ENCODE assay signal across 31 mouse cellular contexts in the genomic region with DNA sequence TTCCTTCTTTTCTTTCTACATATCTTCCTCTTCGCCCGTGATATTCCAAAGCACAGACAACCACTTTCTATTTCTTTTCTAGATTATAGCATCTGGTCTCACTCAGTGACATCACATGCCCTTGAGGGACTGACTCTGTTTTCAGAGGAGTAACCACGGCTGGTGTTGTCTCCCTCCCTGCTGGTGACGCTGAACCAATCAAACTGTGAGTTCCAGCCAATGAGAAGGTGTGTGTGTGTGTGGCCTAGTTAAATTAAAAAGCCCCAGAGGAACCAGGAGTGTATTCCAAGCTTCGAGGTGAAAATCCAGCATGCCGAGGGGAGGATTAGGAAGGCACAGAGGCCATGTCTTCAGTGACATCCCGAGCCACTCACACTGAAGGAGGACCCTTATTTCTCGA. TPM values are rescaled to one million over a fixed set of nuclear protein-coding genes. Genes with fewer than 3 reads are reported as not detected.
DNase-seq lines count a peak whose midpoint lies in the region; ATAC-seq and TF ChIP-seq lines count a peak whose summit lies in the region.
"Had no signal": no experiment of that assay in that cellular context is flagged by ENCODE, and none has a peak within 500 bp of the region (broad histone marks: within the 10 kb centered on the region; RNA-seq: fewer than 3 reads in every experiment).

No protein-coding gene starts in this region.

- no peaks in the 10 kb centered on the region for H3K36me3 ChIP-seq in forebrain, embryonic 11.5 days (ENCODE audit: control insufficient read depth, insufficient read depth, low read length)
- H3K36me3 ChIP-seq in forebrain, embryonic 12.5 days (replicated peaks) = no peaks in the 10 kb centered on the region
- no peaks in the 10 kb centered on the region for H3K36me3 ChIP-seq in heart, postnatal 0 days (replicated peaks; ENCODE audit: control insufficient read depth, insufficient read depth, low read length)
- H3K36me3 ChIP-seq in heart, adult 2 months (ENCODE audit: control insufficient read depth, insufficient read depth, low read length) = no peaks in the 10 kb centered on the region
- no peaks in the 10 kb centered on the region for H3K36me3 ChIP-seq in lung, postnatal 0 days (ENCODE audit: insufficient read depth, low read length)
- H3K36me3 ChIP-seq: embryonic facial prominence, embryonic 15.5 days; G1E; hindbrain, embryonic 15.5 days; midbrain, embryonic 10.5 days had no signal

- no peaks in the 10 kb centered on the region for H3K79me2 ChIP-seq in heart, adult 2 months (replicated peaks; ENCODE audit: control insufficient read depth, insufficient read depth, low read length)

- TF ChIP-seq EP300 in heart, postnatal 0 days (IDR thresholded peaks at IDR 0.05; ENCODE audit: low read depth) = no peak
- no peak for TF ChIP-seq EP300 in heart, adult 2 months (IDR thresholded peaks at IDR 0.05; ENCODE audit: insufficient read depth, low read depth, low read length)
- TF ChIP-seq EP300 in lung, postnatal 0 days (IDR thresholded peaks at IDR 0.05) = no peak

- no peak overlapping the region for H3K4me2 ChIP-seq in forebrain, embryonic 11.5 days (ENCODE audit: low read depth, low read length, severe bottlenecking)
- no peak overlapping the region for H3K4me2 ChIP-seq in forebrain, embryonic 12.5 days
- H3K4me2 ChIP-seq in heart, postnatal 0 days (ENCODE audit: low read depth, low read length) = no peak overlapping the region
- H3K4me2 ChIP-seq in lung, postnatal 0 days (replicated peaks; ENCODE audit: low read depth, low read length) = no peak overlapping the region
- H3K4me2 ChIP-seq: embryonic facial prominence, embryonic 15.5 days; hindbrain, embryonic 15.5 days had no signal

- no peak overlapping the region for H3K4me3 ChIP-seq in forebrain, embryonic 11.5 days (ENCODE audit: low read depth, low read length)
- no peak overlapping the region for H3K4me3 ChIP-seq in forebrain, embryonic 12.5 days (replicated peaks)
- H3K4me3 ChIP-seq in heart, postnatal 0 days (ENCODE audit: low read depth, low read length) = no peak overlapping the region
- no peak overlapping the region for H3K4me3 ChIP-seq in heart, adult 2 months
- H3K4me3 ChIP-seq in lung, postnatal 0 days (ENCODE audit: low read depth, low read length) = no peak overlapping the region
- H3K4me3 ChIP-seq: embryonic facial prominence, embryonic 15.5 days; hindbrain, embryonic 15.5 days; midbrain, embryonic 10.5 days had no signal

- no peaks in the 10 kb centered on the region for H3K27me3 ChIP-seq in forebrain, embryonic 11.5 days (ENCODE audit: control insufficient read depth, insufficient read depth, low read length)
- no peaks in the 10 kb centered on the region for H3K27me3 ChIP-seq in forebrain, embryonic 12.5 days
- no peaks in the 10 kb centered on the region for H3K27me3 ChIP-seq in heart, postnatal 0 days (ENCODE audit: control insufficient read depth, insufficient read depth, low read length)
- H3K27me3 ChIP-seq in heart, adult 2 months (ENCODE audit: control insufficient read depth, insufficient read depth, low read length) = no peaks in the 10 kb centered on the region
- H3K27me3 ChIP-seq in lung, postnatal 0 days (replicated peaks; ENCODE audit: insufficient read depth, low read length) = no peaks in the 10 kb centered on the region
- H3K27me3 ChIP-seq: CH12.LX; embryonic facial prominence, embryonic 15.5 days; hindbrain, embryonic 15.5 days had no signal

- no peak overlapping the region for H3K9ac ChIP-seq in forebrain, embryonic 11.5 days (ENCODE audit: low read length)
- no peak overlapping the region for H3K9ac ChIP-seq in forebrain, embryonic 12.5 days
- H3K9ac ChIP-seq in heart, postnatal 0 days (replicated peaks; ENCODE audit: low read depth, low read length) = no peak overlapping the region
- H3K9ac ChIP-seq in heart, adult 2 months (ENCODE audit: low read depth, low read length) = no peak overlapping the region
- no peak overlapping the region for H3K9ac ChIP-seq in lung, postnatal 0 days (replicated peaks; ENCODE audit: low read depth)
- H3K9ac ChIP-seq: embryonic facial prominence, embryonic 15.5 days; hindbrain, embryonic 15.5 days had no signal

- no peak overlapping the region for H3K27ac ChIP-seq in forebrain, embryonic 11.5 days (ENCODE audit: low read depth, low read length)
- H3K27ac ChIP-seq in forebrain, embryonic 12.5 days = no peak overlapping the region
- no peak overlapping the region for H3K27ac ChIP-seq in heart, postnatal 0 days (ENCODE audit: low read depth)
- no peak overlapping the region for H3K27ac ChIP-seq in heart, adult 2 months
- H3K27ac ChIP-seq in lung, postnatal 0 days (ENCODE audit: low read length) = no peak overlapping the region
- H3K27ac ChIP-seq: embryonic facial prominence, embryonic 15.5 days; hindbrain, embryonic 15.5 days; macrophage; midbrain, embryonic 10.5 days had no signal

- 39% methylated on average over 8 of the region's 8 CpGs for WGBS in forebrain, embryonic 11.5 days
- WGBS in forebrain, embryonic 12.5 days = 40% methylated on average over 8 of the region's 8 CpGs
- WGBS in heart, postnatal 0 days = 44% methylated on average over 8 of the region's 8 CpGs
- WGBS in heart, adult 2 months = 50% methylated on average over 8 of the region's 8 CpGs
- WGBS in lung, postnatal 0 days = 43% methylated on average over 8 of the region's 8 CpGs

- intact Hi-C loops in heart, adult 2 months (cut with DNase I) = no loop called here

- ATAC-seq in forebrain, embryonic 11.5 days (replicated peaks; ENCODE audit: low FRiP score) = peak; percentile 53; the same call in 1 of the 2 replicates
- no peak for ATAC-seq in forebrain, embryonic 12.5 days (ENCODE audit: low FRiP score)
- peak; percentile 55 for ATAC-seq in heart, postnatal 0 days (ENCODE audit: insufficient read depth, low read depth)
- ATAC-seq in lung, postnatal 0 days = no peak
- ATAC-seq: intestine, embryonic 16.5 days had no signal

- peak; percentile 52 for DNase-seq in forebrain, embryonic 11.5 days (ENCODE audit: low spot score)
- no peak for DNase-seq in heart, postnatal 0 days (ENCODE audit: low spot score)
- DNase-seq in heart, adult 2 months = no peak
- peak; percentile 67 for DNase-seq in retina, postnatal 1 day
- no peak for DNase-seq in retina, embryonic 14.5 days (ENCODE audit: low spot score)
- DNase-seq in lung, postnatal 0 days (ENCODE audit: low spot score) = no peak
- DNase-seq: adrenal gland, adult 2 months; B cell, adult 2 months; cerebellum, adult 9-10 months; gastrocnemius, postnatal 25 days; heart, postnatal 10 days; kidney, adult 9 months; kidney, postnatal 14 days; layer of hippocampus, postnatal 36 days; right cerebral cortex, postnatal 25 days; spleen, adult 18-20 months had no signal

- no peak for TF ChIP-seq POLR2A in heart, adult 2 months (IDR thresholded peaks at IDR 0.05; ENCODE audit: insufficient read depth, low read depth, low read length)

- H3K9me3 ChIP-seq in forebrain, embryonic 11.5 days (ENCODE audit: control insufficient read depth, low read length) = no peaks in the 10 kb centered on the region
- no peaks in the 10 kb centered on the region for H3K9me3 ChIP-seq in forebrain, embryonic 12.5 days
- H3K9me3 ChIP-seq in heart, postnatal 0 days (replicated peaks; ENCODE audit: control insufficient read depth, low read length) = no peaks in the 10 kb centered on the region
- no peaks in the 10 kb centered on the region for H3K9me3 ChIP-seq in lung, postnatal 0 days (ENCODE audit: low read length)
- H3K9me3 ChIP-seq: embryonic facial prominence, embryonic 15.5 days; G1E; hindbrain, embryonic 15.5 days; midbrain, embryonic 10.5 days had no signal

- no peak for TF ChIP-seq CTCF in heart, postnatal 0 days (IDR thresholded peaks at IDR 0.05; ENCODE audit: low read depth)
- no peak for TF ChIP-seq CTCF in heart, adult 2 months (IDR thresholded peaks at IDR 0.05)
- TF ChIP-seq CTCF in lung, postnatal 0 days (IDR thresholded peaks at IDR 0.05) = no peak

- H3K4me1 ChIP-seq in forebrain, embryonic 11.5 days (replicated peaks; ENCODE audit: control insufficient read depth, insufficient read depth, low read length) = peaks cover 3% of the 10 kb centered on the region; the same call in 1 of the 2 replicates
- H3K4me1 ChIP-seq in forebrain, embryonic 12.5 days = peaks cover 6% of the 10 kb centered on the region; the same call in 1 of the 2 replicates
- H3K4me1 ChIP-seq in heart, postnatal 0 days (ENCODE audit: control insufficient read depth, insufficient read depth) = no peaks in the 10 kb centered on the region
- peaks cover 2% of the 10 kb centered on the region for H3K4me1 ChIP-seq in heart, adult 2 months (ENCODE audit: control insufficient read depth, insufficient read depth, low read length)
- no peaks in the 10 kb centered on the region for H3K4me1 ChIP-seq in lung, postnatal 0 days (ENCODE audit: insufficient read depth, low read depth, low read length)
- H3K4me1 ChIP-seq: embryonic facial prominence, embryonic 15.5 days had no signal

RNA-seq across cellular contexts. Expression of a gene that starts 8.6 kb away (rescaled TPM):
- not detected in 2 replicates for polyA plus RNA-seq in forebrain, embryonic 11.5 days (2014; fragmentation: Nextera tagmentation; extraction: Ambion mirVana)
- polyA plus RNA-seq in forebrain, embryonic 12.5 days (2016; fragmentation: Nextera tagmentation; extraction: Ambion mirVana) = not detected in 2 replicates
- not detected in 2 replicates for total RNA-seq in heart, postnatal 0 days (2014; rRNA removed; ENCODE audit: low replicate concordance)
- not detected in 2 replicates for polyA plus RNA-seq in heart, postnatal 0 days (2015; fragmentation: Nextera tagmentation; extraction: Ambion mirVana)
- total RNA-seq in heart, adult 2 months (2021) = not detected
- not detected in 2 replicates for polyA plus RNA-seq in heart, adult 2 months (2012; rRNA removed)
- polyA plus RNA-seq in lung, postnatal 0 days (2015; fragmentation: Nextera tagmentation; extraction: Ambion mirVana) = not detected in 2 replicates
- total RNA-seq: adrenal gland, adult 2 months; CH12.LX; G1E; gastrocnemius, postnatal 25 days; heart, postnatal 10 days; layer of hippocampus, adult 18-20 months; layer of hippocampus, postnatal 36 days; left cerebral cortex, postnatal 10 days; liver, adult 2 months had no signal
- polyA plus RNA-seq: adrenal gland, adult 2 months; embryonic facial prominence, embryonic 15.5 days; G1E; hindbrain, embryonic 15.5 days; intestine, embryonic 16.5 days; limb, embryonic 11.5 days; liver, adult 2 months; liver, embryonic 16.5 days; lung, embryonic 16.5 days; macrophage; midbrain, embryonic 10.5 days; thymus, postnatal 0 days had no signal

RNA-seq across cellular contexts. Expression of a gene that starts 11.8 kb away (rescaled TPM):
- 11.4 and 14.3 TPM in 2 replicates for polyA plus RNA-seq in forebrain, embryonic 11.5 days (2014; fragmentation: Nextera tagmentation; extraction: Ambion mirVana)
- polyA plus RNA-seq in forebrain, embryonic 12.5 days (2016; fragmentation: Nextera tagmentation; extraction: Ambion mirVana) = 8.5 and 9.6 TPM in 2 replicates
- total RNA-seq in heart, postnatal 0 days (2014; rRNA removed; ENCODE audit: low replicate concordance) = 52.3 and 69.2 TPM in 2 replicates
- polyA plus RNA-seq in heart, postnatal 0 days (2015; fragmentation: Nextera tagmentation; extraction: Ambion mirVana) = 11.7 and 15.3 TPM in 2 replicates
- 10 to 100 TPM in 1 of 2 experiments, 1 to 10 TPM in 1; 9.1 to 12.6 TPM for total RNA-seq in heart, adult 2 months (2021)
- 21.4 and 28.5 TPM in 2 replicates for polyA plus RNA-seq in heart, adult 2 months (2012; rRNA removed)
- 12.8 and 14.4 TPM in 2 replicates for polyA plus RNA-seq in lung, postnatal 0 days (2015; fragmentation: Nextera tagmentation; extraction: Ambion mirVana)
- polyA plus RNA-seq: G1E had no signal

RNA-seq across cellular contexts. Expression of a gene that starts 17.8 kb away (rescaled TPM):
- polyA plus RNA-seq in forebrain, embryonic 11.5 days (2014; fragmentation: Nextera tagmentation; extraction: Ambion mirVana) = 97.6 and 102 TPM in 2 replicates
- polyA plus RNA-seq in forebrain, embryonic 12.5 days (2016; fragmentation: Nextera tagmentation; extraction: Ambion mirVana) = 101 and 102 TPM in 2 replicates
- 98.6 and 104 TPM in 2 replicates for total RNA-seq in heart, postnatal 0 days (2014; rRNA removed; ENCODE audit: low replicate concordance)
- 90.4 and 96.6 TPM in 2 replicates for polyA plus RNA-seq in heart, postnatal 0 days (2015; fragmentation: Nextera tagmentation; extraction: Ambion mirVana)
- 100 to 1,000 TPM; 128 to 146 TPM for total RNA-seq in heart, adult 2 months (2021)
- 50.6 and 118 TPM in 2 replicates for polyA plus RNA-seq in heart, adult 2 months (2012; rRNA removed)
- polyA plus RNA-seq in lung, postnatal 0 days (2015; fragmentation: Nextera tagmentation; extraction: Ambion mirVana) = 51.8 and 54.3 TPM in 2 replicates

RNA-seq across cellular contexts. Expression of a gene that starts 57.7 kb away (rescaled TPM):
- polyA plus RNA-seq in forebrain, embryonic 11.5 days (2014; fragmentation: Nextera tagmentation; extraction: Ambion mirVana) = 31.9 and 41.2 TPM in 2 replicates
- polyA plus RNA-seq in forebrain, embryonic 12.5 days (2016; fragmentation: Nextera tagmentation; extraction: Ambion mirVana) = 42.2 and 43.3 TPM in 2 replicates
- 28.7 and 33.4 TPM in 2 replicates for total RNA-seq in heart, postnatal 0 days (2014; rRNA removed; ENCODE audit: low replicate concordance)
- 34.6 and 38.5 TPM in 2 replicates for polyA plus RNA-seq in heart, postnatal 0 days (2015; fragmentation: Nextera tagmentation; extraction: Ambion mirVana)
- total RNA-seq in heart, adult 2 months (2021) = 10 to 100 TPM; 22.4 to 26.0 TPM
- polyA plus RNA-seq in heart, adult 2 months (2012; rRNA removed) = 25.4 and 27.9 TPM in 2 replicates
- polyA plus RNA-seq in lung, postnatal 0 days (2015; fragmentation: Nextera tagmentation; extraction: Ambion mirVana) = 30.3 and 31.0 TPM in 2 replicates

Comparison
In these comparisons a context has a peak if more than half of its experiments do, and no peak if none do; other contexts are left out.
1. ATAC-seq: peak in forebrain, embryonic 11.5 days (single experiment) and heart, postnatal 0 days (single experiment); none in forebrain, embryonic 12.5 days (single experiment) and lung, postnatal 0 days (single experiment).
2. DNase-seq: peak in forebrain, embryonic 11.5 days (single experiment) and retina, postnatal 1 day (single experiment); none in heart, postnatal 0 days (single experiment), heart, adult 2 months (0 of 2), retina, embryonic 14.5 days (single experiment) and lung, postnatal 0 days (single experiment).